Mouse (Mus musculus) ES-E14 (cell line): Measurements from ENCODE around the gene Pnrc1. TPM values are rescaled to one million over a fixed set of nuclear protein-coding genes. Genes with fewer than 3 reads are reported as not detected.

Experiments
- DNase-seq: peaks from one replicate; pipeline ENCODE4 v3.0.0-alpha.2; 2013; ENCODE audit warnings: low read depth, low spot score
- H3K27ac ChIP-seq: 2 replicates; pipeline ENCODE4 v1.5.1; 2012; ENCODE audit warnings: low read depth, mild to moderate bottlenecking, low read length, moderate library complexity, mixed read lengths; ENCODE audit not compliant: poor library complexity, insufficient read depth, severe bottlenecking
- H3K36me3 ChIP-seq: 2 replicates; pipeline ENCODE4 v1.6.1; 2012; ENCODE audit warnings: mild to moderate bottlenecking, low read length, moderate library complexity, mixed read lengths; ENCODE audit not compliant: control insufficient read depth, poor library complexity, insufficient read depth, severe bottlenecking
- H3K4me1 ChIP-seq, 2 experiments: fragments of 150-350 bp in 1 of 2; sonication (generic) in 1 of 2; 2 replicates each; pipeline ENCODE4 v1.6.1; 2012; ENCODE audit warnings: low read length in 2 of 2, mild to moderate bottlenecking in 1 of 2, mixed read lengths in 1 of 2; ENCODE audit not compliant: control insufficient read depth in 2 of 2, insufficient read depth in 2 of 2, poor library complexity in 1 of 2
- H3K4me3 ChIP-seq, 2 experiments: fragments of 150-350 bp in 1 of 2; sonication (generic) in 1 of 2; 2 replicates each; pipeline ENCODE4 v1.5.1; 2012; ENCODE audit warnings: low read length in 2 of 2, low read depth in 1 of 2, mild to moderate bottlenecking in 1 of 2, mixed read lengths in 1 of 2; ENCODE audit not compliant: insufficient read depth in 1 of 2, poor library complexity in 1 of 2, severe bottlenecking in 1 of 2
- H3K9ac ChIP-seq: 2 replicates; pipeline ENCODE4 v1.6.1; 2012; ENCODE audit warnings: low read depth, mild to moderate bottlenecking, low read length, mixed read lengths; ENCODE audit not compliant: poor library complexity, insufficient read depth, severe bottlenecking
- H3K9me3 ChIP-seq: fragments of 150-350 bp; sonication (generic); 2 replicates; pipeline ENCODE4 v1.6.1; 2012; ENCODE audit warnings: low read depth, mild to moderate bottlenecking, low read length; ENCODE audit not compliant: control insufficient read depth, insufficient read depth
- CHD2 ChIP-seq: IDR thresholded peaks from 2 replicates; pipeline ENCODE4 v1.6.1; 2014; ENCODE audit warnings: mild to moderate bottlenecking, low read depth, low read length, inconsistent platforms
- HCFC1 ChIP-seq: IDR thresholded peaks from 2 replicates; pipeline ENCODE4 v1.6.1; 2012; ENCODE audit warnings: low read length, inconsistent platforms, borderline replicate concordance; ENCODE audit not compliant: insufficient read depth
- MAFK ChIP-seq: IDR thresholded peaks from 2 replicates; pipeline ENCODE4 v1.6.1; 2014; ENCODE audit warnings: mild to moderate bottlenecking, low read depth, low read length, inconsistent platforms; ENCODE audit not compliant: insufficient read depth
- ZC3H11A ChIP-seq: IDR thresholded peaks from 2 replicates; pipeline ENCODE4 v1.6.1; 2012; ENCODE audit warnings: low read depth, mild to moderate bottlenecking, inconsistent platforms, low read length, borderline replicate concordance
- ZNF384 ChIP-seq: IDR thresholded peaks from 2 replicates; pipeline ENCODE4 v1.6.1; 2012; ENCODE audit warnings: low read depth, low read length, inconsistent platforms
- in situ Hi-C, 2 experiments: fragments of 600-800 bp; cut with MboI; formaldehyde crosslinking; loops; one replicate each; pipeline ENCODE4 v1.15.1; 2025; ENCODE audit warnings: low sequenced_read_pairs in 2 of 2, inconsistent platforms in 1 of 2; ENCODE audit not compliant: unreplicated experiment in 2 of 2
- total RNA-seq: library from RNA; depleted of rRNA; stranded (reverse); fragments of 300-350 nt; gene quantifications from 2 replicates; pipeline ENCODE4 v1.2.3, GENCODE M21; 2012

The Pnrc1 gene
- total RNA-seq, 1 experiment: 25.8 TPM

- no peak for DNase-seq
Measured at GRCm38 (mm10) chr4:33290878-33291277, 915 bp upstream of the Pnrc1 start.

DNA sequence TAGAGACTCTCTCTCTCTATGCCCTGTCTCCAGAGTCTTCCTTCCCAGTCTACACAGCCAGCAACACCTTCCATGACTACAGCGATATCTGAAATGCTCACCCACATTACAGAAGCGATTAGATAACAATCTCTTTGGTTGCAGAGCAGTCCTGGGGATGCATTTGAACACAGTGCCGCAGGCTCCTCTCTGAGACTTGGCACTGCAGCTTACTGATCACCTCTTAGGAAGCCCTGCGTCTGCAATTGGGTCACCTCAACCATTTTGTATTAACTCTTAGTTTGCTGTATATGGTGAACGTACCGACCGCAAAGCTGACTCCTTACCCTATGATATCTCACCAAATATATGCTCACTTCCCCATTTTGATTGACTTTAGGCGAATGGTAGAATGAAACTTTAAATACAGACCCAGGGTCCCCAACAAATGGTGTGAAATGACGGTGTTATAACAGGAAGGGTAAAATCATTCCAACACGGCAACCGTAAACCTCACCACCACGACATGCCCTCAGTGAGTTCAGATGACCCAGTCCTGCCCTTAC, 785 bp downstream of the Pnrc1 start:
- in situ Hi-C loops: loop anchor here in 1 of 2 experiments (25.0 kb wide), 1 partner anchor 152 kb away; the partner anchor contains the start of gene Gabrr1
- no peak overlapping the region for H3K4me3 ChIP-seq

More at GRCm38 (mm10) chr4:33290878-33291277, 915 bp upstream of the Pnrc1 start:
- Histone ChIP-seq H3K4me3 (no peak overlapping the region), H3K4me1 (no peaks in the 10 kb centered on the region), H3K9ac (no peak overlapping the region), H3K27ac (no peak overlapping the region), H3K36me3 (no peaks in the 10 kb centered on the region), H3K9me3 (no peaks in the 10 kb centered on the region)
- TF ChIP-seq HCFC1 (no peak), ZNF384 (0 out of 2 replicates have a peak, but pooled peaks have one; percentile 38)
- in situ Hi-C loops: loop anchor here (10.0 to 25.0 kb wide), 2 partner anchors 154 to 156 kb away; partner anchors contain the start of gene Gabrr1 (in 2 of the 2)

DNA sequence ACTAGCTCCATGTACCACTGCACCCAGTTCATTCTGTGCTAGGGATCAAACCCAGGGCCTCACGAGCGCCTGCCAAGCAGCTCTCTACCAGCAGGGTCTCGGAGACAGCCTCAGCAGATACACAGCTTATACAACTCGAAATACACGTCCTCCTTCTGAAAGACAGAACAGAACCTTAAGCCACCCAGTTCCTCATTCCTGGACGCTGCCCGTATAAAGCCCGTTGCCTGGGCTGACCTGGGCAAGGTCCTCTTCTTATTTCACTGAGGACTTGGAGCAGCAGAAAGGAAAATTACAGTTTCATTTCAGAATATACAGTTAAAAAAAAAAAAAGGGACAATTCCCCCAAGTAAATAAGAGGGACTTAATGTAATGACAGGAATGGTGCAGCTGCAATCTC, 4.5 kb downstream of the Pnrc1 start:
- Histone ChIP-seq H3K4me1 (no peaks in the 10 kb centered on the region), H3K9ac (no peak overlapping the region), H3K4me3 (no peak overlapping the region), H3K27ac (no peak overlapping the region), H3K36me3 (no peaks in the 10 kb centered on the region), H3K9me3 (no peaks in the 10 kb centered on the region)
- in situ Hi-C loops: loop anchor here in 1 of 2 experiments (25.0 kb wide), 1 partner anchor 148 kb away; the partner anchor contains the start of gene Gabrr1
- TF ChIP-seq MAFK: no peak
- no peak for TF ChIP-seq CHD2
- TF ChIP-seq ZC3H11A: no peak
- no peak for DNase-seq

More for the DNA sequence above, 785 bp downstream of the Pnrc1 start:
- Histone ChIP-seq H3K9me3 (no peaks in the 10 kb centered on the region), H3K36me3 (no peaks in the 10 kb centered on the region), H3K9ac (no peak overlapping the region), H3K4me1 (no peaks in the 10 kb centered on the region), H3K27ac (no peak overlapping the region)
- no peak for TF ChIP-seq ZNF384
- no peak for TF ChIP-seq ZC3H11A
- no peak for TF ChIP-seq MAFK
- TF ChIP-seq CHD2: no peak
- TF ChIP-seq HCFC1: no peak
- DNase-seq: no peak

GRCm38 (mm10) chr4:33284083-33284880, 5.7 kb downstream of the Pnrc1 start:
- H3K4me1 ChIP-seq: no peaks in the 10 kb centered on the region
- TF ChIP-seq MAFK (no peak), ZNF384 (no peak), ZC3H11A (no peak), HCFC1 (no peak), CHD2 (no peak)
- no peaks in the 10 kb centered on the region for H3K9me3 ChIP-seq
- no peak overlapping the region for H3K9ac ChIP-seq
- DNase-seq: no peak
- no peak overlapping the region for H3K27ac ChIP-seq
- in situ Hi-C loops: loop anchor here in 1 of 2 experiments (25.0 kb wide), 1 partner anchor 147 kb away; the partner anchor contains the start of gene Gabrr1
- H3K4me3 ChIP-seq: no peak overlapping the region
- H3K36me3 ChIP-seq: no peaks in the 10 kb centered on the region
